Mouse (Mus musculus): ENCODE results near the gene Mta1.

DNA sequence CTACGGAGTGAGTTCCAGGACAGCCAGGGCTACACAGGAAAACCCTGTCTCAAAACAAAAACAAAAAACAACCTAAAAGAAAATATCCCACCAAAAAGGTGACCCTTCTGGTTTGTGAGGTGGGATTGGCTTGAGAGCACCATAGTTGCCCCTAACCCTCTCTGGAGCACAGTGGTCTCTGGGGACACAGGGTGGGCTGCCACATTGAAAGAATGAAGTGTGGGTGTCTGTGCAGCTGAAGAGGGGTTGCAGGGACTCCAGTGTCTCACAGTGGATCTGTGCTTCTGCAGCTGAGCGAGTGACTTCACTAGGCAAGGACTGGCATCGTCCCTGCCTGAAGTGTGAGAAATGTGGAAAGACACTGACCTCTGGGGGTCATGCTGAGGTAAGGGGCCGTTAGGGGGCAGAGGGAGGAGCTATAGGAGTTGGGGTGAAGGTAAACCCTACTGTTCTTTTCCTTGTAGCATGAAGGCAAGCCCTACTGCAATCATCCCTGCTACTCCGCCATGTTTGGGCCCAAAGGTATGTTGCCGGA lies 55.0 kb downstream of the Mta1 start:
- TF ChIP-seq POLR2A (IDR thresholded peaks at IDR 0.05; ENCODE audit: insufficient read depth, low read length), result no peak
- no peak for TF ChIP-seq CTCF (IDR thresholded peaks at IDR 0.05; ENCODE audit: low read depth, low read length)
- TF ChIP-seq EP300 (IDR thresholded peaks at IDR 0.05; ENCODE audit: insufficient read depth, low read depth, low read length), result no peak
